Mouse (Mus musculus) olfactory bulb, adult 2 months (tissue): ENCODE measurements at regions not wholly inside any gene's neighbourhood (a gene's known extent, or its start where the extent isn't known, plus 50 kb on each side); places are given as distances from the start of the nearest gene placed in this dataset.

Source experiments
- CTCF ChIP-seq: fragments of 200-500 bp; IDR thresholded peaks from 2 replicates; pipeline ENCODE4 v1.5.1; 2012; ENCODE audit warnings: low read depth, mild to moderate bottlenecking, low read length, moderate library complexity; ENCODE audit not compliant: insufficient read depth
- POLR2A ChIP-seq: fragments of 200-500 bp; IDR thresholded peaks from 2 replicates; pipeline ENCODE4 v1.6.1; 2012; ENCODE audit warnings: mild to moderate bottlenecking, low read depth, low read length, moderate library complexity; ENCODE audit not compliant: insufficient read depth

GRCm38 (mm10) chr8:86316236-86316635 lies 264.2 kb downstream of the Abcc12 start:
- no peak for TF ChIP-seq CTCF
- TF ChIP-seq POLR2A: no peak
